Mouse (Mus musculus): ENCODE data around the gene Aqp9.
A peak's percentile ranks its signal among the peaks of the same experiment; 100 is the strongest.

The Aqp9 gene

DNA sequence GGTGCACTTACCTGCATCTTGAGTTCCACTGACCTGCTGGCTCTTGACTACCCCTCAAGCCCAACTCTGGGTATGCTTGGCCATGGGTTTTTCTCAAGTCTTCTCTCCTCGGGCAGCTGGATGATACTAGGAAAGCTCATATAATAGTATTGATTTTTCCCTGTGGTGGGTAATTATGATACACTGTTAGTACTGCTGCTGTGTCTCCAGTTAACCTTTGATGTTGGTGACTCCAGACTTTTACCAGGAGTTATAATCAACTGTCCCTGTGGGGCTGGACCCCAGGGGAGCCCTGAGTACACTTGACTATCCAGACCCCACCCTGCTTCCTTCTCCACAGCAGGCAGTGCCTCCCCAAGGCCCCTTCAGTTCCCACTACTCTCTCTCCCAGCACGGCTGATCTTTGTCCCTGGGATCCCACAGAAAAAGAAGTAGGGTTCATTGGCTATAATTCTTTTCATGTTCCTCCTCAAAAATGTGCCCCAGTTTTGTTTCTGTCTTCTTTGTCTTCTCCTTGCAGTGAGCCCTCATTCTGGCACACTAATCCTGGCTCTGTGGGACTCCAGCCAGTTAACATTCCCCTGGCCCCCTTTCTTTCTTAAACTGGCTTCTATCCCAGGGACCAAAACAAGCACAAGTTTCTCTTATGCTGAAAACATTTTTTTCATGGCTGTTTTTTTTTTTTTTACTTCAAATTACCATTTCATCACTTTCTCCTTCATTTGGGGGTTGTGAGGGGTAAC is 838 bp downstream of the Aqp9 start:
- no peak for DNase-seq (ENCODE audit: low read depth, low spot score)

DNA sequence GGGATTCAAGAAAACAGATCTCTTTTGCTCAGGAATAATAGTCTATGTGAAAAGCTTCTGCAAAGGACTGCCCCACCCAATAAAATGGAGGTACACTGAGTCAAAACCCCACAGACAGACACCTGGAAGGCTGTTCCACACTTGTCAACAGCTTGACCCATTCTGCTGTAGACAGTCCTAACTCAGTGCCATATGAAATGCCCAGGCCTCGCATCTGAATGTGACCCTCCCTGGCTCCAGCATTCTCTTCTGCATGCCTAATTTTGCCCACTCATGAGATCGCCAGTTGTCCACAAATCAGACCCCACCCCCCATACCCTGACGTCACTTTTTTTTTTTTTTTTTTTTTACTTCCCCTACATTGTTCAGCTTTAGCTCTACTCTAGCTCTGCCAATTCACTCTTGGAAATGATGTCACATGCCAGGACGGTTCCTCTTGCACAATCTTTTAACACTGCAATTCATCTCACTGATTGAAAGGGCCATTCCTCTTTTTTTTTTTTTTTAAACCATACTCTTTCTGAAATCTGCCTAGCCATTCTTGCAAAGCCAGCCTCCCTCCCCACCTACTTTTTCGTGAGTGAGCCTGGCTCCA is 1.5 kb downstream of the Aqp9 start:
- DNase-seq (ENCODE audit: low read depth, low spot score), result no peak

DNA sequence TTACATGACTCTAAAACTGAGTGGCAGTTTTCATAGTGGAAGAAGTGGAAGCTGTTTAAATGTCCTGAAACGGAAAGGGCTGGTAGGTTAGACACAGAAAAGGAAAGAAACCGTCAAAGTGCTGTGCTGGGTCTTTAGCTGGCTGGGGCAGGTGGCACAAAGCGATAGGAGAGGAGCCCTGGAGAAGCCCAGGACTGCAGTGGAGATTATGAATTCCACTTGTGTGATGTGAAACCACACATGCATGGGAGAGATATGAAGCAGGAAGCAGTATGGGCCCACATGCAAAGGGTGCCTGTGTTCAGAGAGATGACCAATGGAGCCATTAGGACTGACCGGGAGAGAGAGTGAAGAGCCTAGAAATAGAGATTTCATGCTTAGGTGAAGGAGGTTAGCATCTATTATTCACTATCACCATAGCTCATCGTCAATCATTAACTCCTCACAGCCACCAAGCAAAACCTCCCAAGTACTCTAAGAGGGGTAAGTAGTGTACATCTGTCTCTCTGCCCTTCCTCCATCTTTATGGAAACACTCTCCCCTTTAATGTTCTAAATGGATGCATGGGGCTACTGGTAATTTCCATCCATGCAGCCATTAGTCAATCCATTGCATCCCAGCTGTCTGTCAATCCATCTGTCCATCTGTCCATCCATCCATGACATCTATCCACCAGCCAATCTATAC is 2.3 kb downstream of the Aqp9 start:
- no peak for DNase-seq (ENCODE audit: low read depth, low spot score)

DNA sequence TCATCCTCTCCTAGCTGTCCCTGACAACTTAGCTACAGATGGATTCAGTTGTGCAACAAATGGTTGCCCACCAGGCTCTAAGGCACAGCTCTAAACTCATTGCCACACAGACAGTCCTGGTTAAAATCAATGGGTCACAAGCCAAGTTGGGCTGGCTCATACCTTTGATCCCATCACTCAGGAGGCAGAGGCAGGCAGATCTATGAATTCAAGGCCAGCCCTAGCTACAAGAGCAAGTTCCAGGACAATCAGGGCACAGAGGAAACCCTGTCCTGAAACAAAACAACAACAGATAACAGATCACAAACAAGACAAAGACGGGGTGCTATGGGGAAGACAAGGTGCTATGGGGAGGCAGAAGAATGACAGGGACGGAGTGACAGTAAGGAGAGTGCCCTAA is 3.0 kb downstream of the Aqp9 start:
- no peak for DNase-seq (ENCODE audit: low read depth, low spot score)

DNA sequence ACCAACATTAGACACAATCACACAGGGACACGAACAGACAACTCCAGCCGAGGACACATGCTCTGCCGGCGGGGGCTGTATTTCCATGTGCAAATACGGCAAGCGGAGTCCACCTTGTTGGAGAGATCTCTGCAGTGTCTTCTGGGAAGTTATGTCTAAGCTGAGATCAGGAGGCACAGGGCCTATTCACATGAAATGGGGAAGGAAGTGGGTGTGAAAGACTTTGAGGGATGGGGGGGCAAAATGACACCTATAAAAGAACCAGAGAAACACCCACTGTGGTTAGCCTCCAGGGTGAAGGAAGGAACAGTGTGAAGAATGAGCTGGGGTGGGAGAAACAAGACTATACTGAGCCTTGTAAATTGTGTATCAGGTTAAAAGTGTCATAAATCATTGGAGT is 3.4 kb downstream of the Aqp9 start:
- no peak for DNase-seq (ENCODE audit: low read depth, low spot score)

DNA sequence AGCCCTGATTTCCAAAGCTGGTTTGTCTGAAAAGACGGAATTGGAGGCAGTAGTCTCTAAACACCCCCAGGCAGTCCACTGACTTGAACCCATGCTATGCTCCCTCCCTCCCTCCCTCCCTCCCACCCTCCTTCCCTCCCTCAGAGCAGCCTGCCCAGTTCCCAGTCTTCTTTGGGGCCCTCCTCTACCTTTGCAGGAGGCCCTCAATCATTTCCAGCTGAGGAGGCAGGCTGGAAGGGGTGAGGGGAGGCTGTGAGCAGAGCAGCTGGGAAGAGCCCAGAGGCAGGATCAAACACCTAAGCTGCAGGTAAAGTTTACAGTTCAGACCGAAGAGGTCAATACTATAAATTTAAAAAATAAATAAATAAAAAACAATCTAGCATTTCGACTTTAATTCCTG is 4.1 kb downstream of the Aqp9 start:
- DNase-seq (ENCODE audit: low read depth, low spot score), result no peak

DNA sequence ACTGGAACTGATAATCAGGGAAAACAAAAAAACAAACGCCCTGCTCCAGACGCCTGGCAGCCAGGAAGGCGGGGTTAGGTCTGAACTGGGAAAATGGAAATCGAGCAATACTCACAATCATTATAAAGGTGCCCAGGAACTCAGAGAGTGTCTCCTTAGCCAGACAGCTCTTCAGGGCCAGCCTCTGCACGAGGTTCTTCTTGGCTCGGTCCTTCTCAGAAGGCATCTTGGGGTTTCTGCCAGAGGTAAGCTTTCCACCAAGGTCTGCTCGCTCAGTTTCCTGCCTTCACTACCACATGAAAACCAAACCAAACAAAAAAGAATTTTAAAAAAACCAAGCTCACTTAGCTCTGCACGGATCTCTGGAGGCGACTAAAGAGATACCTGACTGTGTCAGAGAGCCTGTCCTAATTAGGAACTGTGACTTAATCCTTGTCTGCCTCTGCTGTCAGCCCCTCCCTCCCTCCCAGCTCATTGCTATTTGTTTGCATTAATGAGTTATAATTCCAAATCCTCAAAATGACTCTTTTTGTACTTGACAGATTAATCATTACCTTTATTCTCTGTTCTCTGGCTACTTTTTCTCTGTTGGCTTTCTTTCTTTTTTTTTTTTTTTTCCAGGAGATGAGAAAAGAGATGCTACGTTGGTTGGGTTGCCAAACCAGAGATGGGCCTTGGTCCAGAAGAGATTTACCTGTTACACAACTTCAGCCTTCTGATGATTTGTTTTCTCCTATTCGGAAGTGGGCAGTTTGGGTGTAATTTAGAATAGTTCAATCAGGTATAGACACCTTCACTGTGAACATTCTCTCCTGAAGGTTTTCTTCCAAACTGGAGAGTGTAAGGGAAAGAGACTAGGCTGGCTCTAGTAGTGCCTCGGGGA is 5.4 kb downstream of the Aqp9 start:
- DNase-seq (ENCODE audit: low read depth, low spot score), result no peak

DNA sequence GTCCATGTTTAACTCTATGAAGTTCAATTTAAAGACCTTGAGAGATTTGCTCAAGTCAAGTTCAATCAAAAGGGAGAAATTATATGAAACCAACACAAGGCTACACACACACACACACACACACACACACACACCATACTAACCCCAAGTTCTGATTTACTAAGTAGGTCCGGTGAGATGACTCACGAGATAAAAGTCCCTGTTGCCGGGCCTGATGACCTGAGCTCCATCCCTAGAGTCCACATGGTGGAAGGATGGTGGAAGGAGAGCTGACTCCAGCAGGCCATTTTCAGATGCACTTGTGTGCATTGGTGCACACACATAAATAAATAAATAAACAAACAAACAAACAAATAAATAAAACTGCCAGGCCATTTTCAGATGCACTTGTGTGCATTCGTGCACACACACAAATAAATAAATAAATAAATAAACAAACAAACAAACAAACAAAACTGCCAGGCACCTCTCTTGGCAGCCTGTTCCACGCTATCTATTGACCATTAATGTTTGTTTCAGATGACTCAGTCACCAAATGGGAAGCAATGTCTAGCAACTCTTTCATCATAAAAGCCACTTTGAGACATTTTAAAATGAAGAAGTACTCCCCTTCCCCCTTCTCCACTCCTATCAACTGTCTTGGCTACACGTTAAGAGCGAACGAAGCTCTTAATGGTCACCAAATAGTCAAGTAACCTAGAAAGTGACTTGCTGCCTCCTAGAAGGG is 6.2 kb downstream of the Aqp9 start:
- no peak for DNase-seq (ENCODE audit: low read depth, low spot score)

DNA sequence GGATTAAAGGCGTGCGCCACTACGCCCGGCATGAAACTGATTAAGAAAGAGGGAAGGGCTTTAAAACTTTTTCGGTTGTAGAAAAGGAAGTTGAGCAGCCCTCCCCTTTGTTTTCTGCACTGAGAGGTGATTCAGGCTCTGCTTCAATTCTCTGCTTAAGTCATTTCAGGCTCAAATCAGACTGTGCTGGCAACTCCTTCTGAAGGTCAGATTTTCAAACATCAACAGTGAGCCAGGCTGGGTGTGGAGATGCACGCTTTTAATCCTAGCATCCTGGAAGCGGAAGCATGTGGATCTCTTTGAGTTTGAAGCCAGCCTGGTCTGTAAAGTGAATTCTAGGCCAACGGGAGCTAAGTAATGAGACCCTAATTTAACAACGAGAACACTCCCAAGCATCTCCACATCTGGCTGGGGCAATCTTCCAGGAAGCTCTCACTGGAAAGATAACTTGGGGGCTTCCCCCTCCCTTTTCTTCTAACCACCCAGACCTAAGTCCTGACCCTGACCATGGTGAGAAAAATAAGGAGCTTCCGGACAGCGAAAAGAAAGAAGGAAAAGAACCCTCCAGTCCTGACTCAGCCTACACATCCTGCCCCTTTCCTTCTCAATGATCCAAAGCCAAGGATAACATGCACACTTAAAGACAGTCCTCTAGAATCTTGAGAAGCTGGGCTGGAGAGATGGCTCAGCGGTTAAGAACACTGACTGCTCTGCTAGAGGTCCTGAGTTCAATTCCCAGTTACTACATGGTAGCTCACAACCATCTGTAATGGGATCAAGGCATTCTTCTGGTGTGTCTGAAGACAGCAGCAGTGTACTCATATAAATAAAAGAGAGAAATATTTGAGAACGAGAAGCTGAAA is 7.4 kb downstream of the Aqp9 start:
- DNase-seq (ENCODE audit: low read depth, low spot score), result peak; percentile 13

DNA sequence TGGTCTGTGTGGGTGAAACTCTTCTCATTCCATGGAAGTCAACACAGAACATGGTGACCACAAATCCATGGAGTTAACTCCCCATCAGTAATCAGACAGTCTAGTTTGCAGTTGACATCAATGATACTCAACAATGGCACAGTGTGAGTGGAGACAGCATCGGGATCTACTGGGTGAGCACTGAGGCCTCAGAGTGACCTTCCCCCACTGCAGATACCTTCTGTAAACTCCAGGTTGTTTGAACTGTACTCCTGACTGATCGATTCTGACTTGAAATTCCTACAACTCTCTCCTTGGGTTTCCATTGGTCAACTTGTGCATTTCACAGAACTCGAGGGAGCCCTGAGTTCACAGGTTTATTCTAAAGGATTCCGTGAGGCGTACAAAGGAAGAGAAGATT is 8.8 kb downstream of the Aqp9 start:
- no peak for DNase-seq (ENCODE audit: low read depth, low spot score)

DNA sequence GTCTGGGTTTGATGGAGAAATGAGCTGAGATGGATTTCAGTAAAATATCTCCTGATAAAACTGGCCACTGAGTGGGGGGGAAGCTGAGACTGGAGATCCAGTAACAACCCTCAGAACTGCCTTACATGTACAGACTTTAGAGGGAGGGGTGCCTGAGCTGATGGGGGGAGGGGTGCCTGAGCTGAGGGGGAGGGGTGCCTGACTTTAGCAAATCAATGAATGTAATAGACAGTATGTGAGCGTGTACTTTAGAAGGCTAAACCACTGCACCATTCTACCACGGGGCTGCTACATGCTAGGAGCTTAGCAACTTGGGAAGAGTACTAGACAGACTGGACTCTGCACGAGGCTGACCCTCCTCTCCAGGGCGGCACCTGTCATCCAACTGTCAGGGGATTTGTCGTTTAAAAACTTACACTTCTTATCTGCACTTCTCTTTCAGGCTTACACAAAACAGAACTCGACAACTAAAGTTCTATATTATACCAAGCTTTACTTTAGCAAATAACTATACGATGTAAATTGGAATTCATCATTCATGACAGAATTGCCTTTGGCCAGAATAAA is 9.3 kb downstream of the Aqp9 start:
- no peak for DNase-seq (ENCODE audit: low read depth, low spot score)

DNA sequence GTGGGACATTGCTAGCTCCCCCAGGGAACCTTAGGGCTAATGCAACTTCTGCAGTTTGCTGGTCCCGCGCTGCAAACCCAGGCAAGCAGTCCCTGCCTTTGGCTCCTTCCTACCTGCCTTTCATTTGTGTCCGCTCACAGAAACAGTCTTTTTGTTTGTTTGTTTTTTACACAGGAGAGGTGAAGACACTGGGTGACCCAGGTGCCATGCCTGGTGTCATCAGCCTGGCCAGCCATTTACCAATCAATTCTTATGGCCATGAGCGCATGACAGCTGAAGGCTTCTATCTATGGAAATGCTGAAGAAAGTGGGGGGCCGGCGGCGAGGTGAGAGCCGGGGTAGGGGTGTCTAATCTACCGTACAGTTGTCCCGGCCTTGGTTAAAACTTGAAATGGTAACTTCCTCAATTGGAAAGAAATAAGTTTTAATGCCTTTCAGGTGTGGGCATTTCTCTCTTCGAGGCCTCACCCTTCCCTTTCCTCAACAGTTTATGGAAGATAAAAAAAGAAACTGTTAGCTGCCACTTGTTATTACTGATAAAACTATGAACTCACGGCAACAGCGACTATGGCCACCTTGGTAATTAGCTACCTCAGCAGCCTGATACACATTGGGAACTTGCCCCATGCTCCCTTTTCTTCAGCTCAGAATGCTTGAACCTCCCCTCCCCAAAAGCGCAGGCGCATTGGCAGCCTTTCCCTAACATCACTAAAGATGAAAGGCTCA is 10.4 kb downstream of the Aqp9 start:
- no peak for DNase-seq (ENCODE audit: low read depth, low spot score)

DNA sequence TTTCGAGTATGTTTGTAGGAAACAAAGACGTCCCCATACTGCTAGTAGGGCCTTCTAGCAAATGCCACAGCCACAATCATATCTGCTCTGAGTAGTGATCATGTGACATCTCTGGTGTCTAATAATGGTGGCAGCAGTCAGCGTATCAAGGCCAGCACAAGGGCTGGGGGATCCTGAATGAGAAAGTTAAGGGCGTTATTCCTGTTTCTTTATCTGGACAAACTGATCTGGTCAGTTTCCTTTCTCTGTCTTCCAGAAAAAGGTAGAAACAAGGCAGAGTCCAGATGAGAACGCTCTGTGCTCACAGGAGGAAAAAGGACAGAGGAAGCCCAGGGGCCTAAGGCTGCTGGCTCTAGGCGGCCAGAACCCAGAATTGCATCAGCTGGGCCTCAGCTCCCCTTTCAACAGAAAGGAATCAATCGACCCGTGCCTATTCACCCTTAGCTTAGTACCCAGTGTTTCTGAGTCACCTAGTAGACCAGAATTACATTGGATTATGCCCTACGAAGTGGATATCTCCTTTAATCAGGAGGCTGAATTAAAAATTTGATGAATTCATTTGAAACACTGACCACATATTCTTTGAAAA is 11.9 kb downstream of the Aqp9 start:
- DNase-seq (ENCODE audit: low read depth, low spot score), result no peak

DNA sequence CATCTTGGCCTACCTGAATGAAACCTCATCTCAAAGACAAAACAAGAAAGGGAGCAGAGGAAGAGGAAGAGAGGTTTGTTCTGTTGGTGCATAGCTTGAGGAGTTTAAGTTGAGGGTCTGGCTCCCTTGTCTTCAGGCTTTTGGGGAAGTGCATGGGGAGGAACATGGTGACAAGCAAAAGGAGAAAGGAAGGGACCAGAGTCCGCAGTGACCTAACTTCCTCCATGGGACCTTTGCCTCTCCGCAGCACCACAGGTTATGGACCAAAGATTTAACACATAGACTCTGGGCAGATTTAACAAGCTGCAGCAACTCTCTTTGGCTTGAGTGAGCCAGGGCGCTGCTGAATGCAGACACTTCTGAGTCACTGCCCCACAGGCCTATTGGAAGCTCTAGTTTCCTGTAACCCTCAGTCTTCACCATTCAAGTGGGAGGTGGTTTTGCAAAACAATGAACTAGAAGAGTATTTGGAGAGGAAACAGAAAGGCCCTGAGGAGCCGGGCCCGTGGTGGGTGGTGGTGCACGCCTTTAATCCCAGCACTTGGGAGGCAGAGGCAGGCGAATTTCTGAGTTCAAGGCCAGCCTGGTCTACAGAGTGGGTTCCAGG is 13.0 kb downstream of the Aqp9 start:
- DNase-seq (ENCODE audit: low read depth, low spot score), result peak; percentile 93

DNA sequence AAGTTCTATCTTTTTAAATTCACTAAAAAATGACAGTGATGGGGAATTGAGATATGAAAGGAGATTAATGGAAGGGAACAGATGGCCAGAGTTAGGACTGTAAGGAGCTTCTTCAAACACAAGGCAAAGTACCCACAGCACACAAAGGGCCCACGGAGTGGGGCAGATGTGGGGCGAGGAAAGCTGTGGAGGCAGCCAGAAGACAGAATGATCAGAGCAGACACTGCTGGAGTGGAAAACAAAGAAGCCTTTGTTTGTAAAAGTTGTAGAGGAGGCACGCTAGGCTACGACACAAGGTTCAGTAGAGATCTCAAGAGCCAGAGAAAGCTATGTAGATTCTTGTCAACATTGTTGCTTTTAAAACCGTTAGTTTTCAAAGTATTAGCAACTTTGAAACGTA is 17.1 kb downstream of the Aqp9 start:
- no peak for DNase-seq (ENCODE audit: low read depth, low spot score)

DNA sequence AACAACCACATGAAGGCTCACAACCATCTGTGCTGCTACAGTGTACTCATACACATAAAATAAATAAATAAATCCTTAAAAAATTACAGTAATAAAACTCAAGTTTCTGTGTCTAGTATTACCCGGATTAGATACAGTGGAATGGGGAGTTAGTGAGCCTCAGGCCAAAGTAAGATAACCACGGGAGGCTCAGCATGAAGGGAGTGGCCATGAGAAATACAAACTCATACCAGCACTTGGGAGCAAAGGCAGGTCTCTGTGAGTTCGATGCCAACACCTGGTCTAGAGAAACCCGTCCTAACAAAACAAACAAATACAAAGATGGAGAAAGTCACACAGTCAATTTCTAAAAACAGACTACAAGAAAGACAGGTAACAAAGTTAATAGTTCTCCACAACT is 18.3 kb downstream of the Aqp9 start:
- no peak for DNase-seq (ENCODE audit: low read depth, low spot score)

DNA sequence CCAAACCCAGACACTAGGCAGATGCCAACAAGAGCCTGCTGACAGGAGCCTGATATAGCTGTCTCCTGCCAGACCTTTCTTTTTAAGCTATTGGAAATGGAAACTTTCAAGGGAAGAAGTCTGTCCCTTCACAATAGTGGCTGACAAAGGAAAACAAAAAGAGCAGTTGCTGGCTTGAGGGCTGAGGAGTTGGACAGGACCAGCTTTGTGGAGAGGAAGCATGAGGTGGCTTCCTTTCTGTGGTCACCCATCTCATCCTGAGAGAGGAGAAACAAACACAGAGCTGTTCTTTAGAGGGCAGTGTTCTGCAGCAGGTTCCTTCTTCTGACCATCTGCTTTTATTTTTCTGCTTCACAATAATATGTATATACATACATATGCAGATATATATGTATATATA is 19.6 kb downstream of the Aqp9 start:
- DNase-seq (ENCODE audit: low read depth, low spot score), result no peak

DNA sequence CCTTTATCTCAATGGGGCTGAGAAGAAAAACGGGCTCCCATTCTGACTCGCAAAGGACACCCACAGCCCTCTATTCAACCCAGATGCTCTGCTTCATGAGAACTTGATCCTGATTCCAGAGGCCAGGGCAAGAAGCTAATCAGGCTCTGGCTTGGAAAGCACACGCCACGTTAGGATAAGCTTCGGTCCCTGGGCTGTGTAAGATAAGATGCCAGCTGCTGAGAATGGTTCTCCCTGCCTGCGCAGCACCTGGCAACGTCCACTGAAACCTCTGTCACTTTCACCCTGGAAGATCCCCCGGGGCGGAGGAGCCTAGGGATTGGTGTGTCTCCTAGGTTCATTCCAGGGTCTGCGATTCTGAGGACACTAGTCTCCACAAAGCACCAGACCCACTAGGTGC is 22.3 kb downstream of the Aqp9 start:
- DNase-seq (ENCODE audit: low read depth, low spot score), result no peak

DNA sequence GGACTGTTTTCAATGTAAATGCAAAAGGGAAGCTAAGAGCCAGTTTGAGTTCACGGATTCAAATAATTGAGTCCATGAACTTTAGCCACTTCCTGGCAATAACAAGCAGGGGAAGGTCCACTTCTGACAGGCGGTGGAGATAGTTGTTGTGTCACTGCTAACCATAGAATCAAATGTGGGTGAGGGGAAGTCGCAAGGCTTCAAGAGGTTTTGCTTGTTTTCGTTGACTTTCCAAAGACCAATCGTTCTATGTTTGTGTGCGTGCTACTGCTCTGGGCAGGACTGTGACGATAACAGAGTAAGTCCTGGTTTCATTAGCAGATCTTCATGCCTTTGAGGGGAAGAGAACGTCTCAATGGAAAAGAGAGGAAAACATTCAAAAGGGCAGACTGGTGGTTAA is 28.3 kb downstream of the Aqp9 start:
- no peak for DNase-seq (ENCODE audit: low read depth, low spot score)

Data from R1 (cell line).